Mouse (Mus musculus) liver, embryonic 14 days (tissue): ENCODE measurements around the gene Qpct. TPM values are rescaled to one million over a fixed set of nuclear protein-coding genes. Genes with fewer than 3 reads are reported as not detected.

Source experiments
- polyA plus RNA-seq: library from polyadenylated mRNA; depleted of rRNA; stranded (reverse); fragments of >200 nt; gene quantifications from 2 replicates; pipeline ENCODE4 v1.2.3, GENCODE M21; 2012; rRNA removed

Qpct gene
- polyA plus RNA-seq, result 9.4 and 11.9 TPM in 2 replicates

GRCm38 (mm10) chr17:79051606-79052005 is at the start of gene Qpct:
Gene Qpct (plus strand): TSS chr17:79051906.

GRCm38 (mm10) chr17:79020208-79020983 is 31.3 kb upstream of the Qpct start, which contains the start of gene Prkd3:
Gene Prkd3 (minus strand): TSS chr17:79020816.

Other genes starting within 250 kb of the Qpct start
- gene Heatr5b, start 216.5 kb upstream of the Qpct start, polyA plus RNA-seq, result 4.8 and 5.0 TPM in 2 replicates
- 9.0 and 10.9 TPM in 2 replicates for gene Gpatch11, start 216.3 kb upstream of the Qpct start, polyA plus RNA-seq
- gene Eif2ak2, start 169.3 kb upstream of the Qpct start, polyA plus RNA-seq, result 4.5 and 5.7 TPM in 2 replicates
- 0.01 TPM in 1 of 2 replicates, not detected in the other for gene Sult6b1, start 144.9 kb upstream of the Qpct start, polyA plus RNA-seq
- gene Cebpzos, start 135.4 kb upstream of the Qpct start, polyA plus RNA-seq, result 17.7 and 19.5 TPM in 2 replicates
- gene Cebpz, start 114.8 kb upstream of the Qpct start, polyA plus RNA-seq, result 10.1 and 10.5 TPM in 2 replicates
- 12.0 and 13.4 TPM in 2 replicates for gene Ndufaf7, start 114.8 kb upstream of the Qpct start, polyA plus RNA-seq
- 5.5 and 6.7 TPM in 2 replicates for gene Prkd3, start 31.1 kb upstream of the Qpct start, polyA plus RNA-seq